Comparison of ENCODE assay signal across 8 mouse cellular contexts in genomic region chr9:44965833-44966466, GRCm38 (mm10). TPM values are rescaled to one million over a fixed set of nuclear protein-coding genes. Genes with fewer than 3 reads are reported as not detected.
A peak's percentile ranks its signal among the peaks of the same experiment; 100 is the strongest.
DNase-seq lines count a peak whose midpoint lies in the region; ATAC-seq and TF ChIP-seq lines count a peak whose summit lies in the region.

No protein-coding gene starts in this region.

- peaks cover 7% of the 10 kb centered on the region; the same call in 1 of the 2 replicates for H3K36me3 ChIP-seq in kidney, embryonic 16.5 days (ENCODE audit: insufficient read depth, low read length)
- H3K36me3 ChIP-seq in hindbrain, embryonic 15.5 days = peaks cover 10% of the 10 kb centered on the region
- peaks cover 4% of the 10 kb centered on the region; the same call in 1 of the 2 replicates for H3K36me3 ChIP-seq in midbrain, postnatal 0 days (ENCODE audit: insufficient read depth, low read length)

- peak; percentile 54; the same call in 1 of the 2 replicates for ATAC-seq in kidney, embryonic 16.5 days (ENCODE audit: low FRiP score, low TSS enrichment)
- ATAC-seq in hindbrain, embryonic 15.5 days (ENCODE audit: low FRiP score, low read depth) = no peak; the same call in 1 of the 2 replicates
- peak; percentile 21; the same call in 1 of the 2 replicates for ATAC-seq in midbrain, postnatal 0 days (ENCODE audit: low FRiP score)

- H3K27ac ChIP-seq in kidney, embryonic 16.5 days (ENCODE audit: low read length) = 0 out of 2 replicates have a peak overlapping the region, but pooled peaks have one; percentile 52
- H3K27ac ChIP-seq in hindbrain, embryonic 15.5 days (replicated peaks) = peak overlapping the region; percentile 82
- peak overlapping the region; percentile 48 for H3K27ac ChIP-seq in midbrain, postnatal 0 days (ENCODE audit: low read depth, low read length)

- peak overlapping the region; percentile 88 for H3K4me2 ChIP-seq in kidney, embryonic 16.5 days (replicated peaks; ENCODE audit: low read depth, low read length)
- H3K4me2 ChIP-seq in hindbrain, embryonic 15.5 days = peak overlapping the region; percentile 82
- peak overlapping the region; percentile 60 for H3K4me2 ChIP-seq in midbrain, postnatal 0 days (ENCODE audit: low read depth, low read length, poor library complexity, severe bottlenecking)

- H3K9ac ChIP-seq in kidney, embryonic 16.5 days (replicated peaks; ENCODE audit: low read length) = peak overlapping the region; percentile 63
- H3K9ac ChIP-seq in hindbrain, embryonic 15.5 days = peak overlapping the region; percentile 51
- peak overlapping the region; percentile 30; the same call in 1 of the 2 replicates for H3K9ac ChIP-seq in midbrain, postnatal 0 days (replicated peaks; ENCODE audit: low read length, poor library complexity, severe bottlenecking)

- H3K4me3 ChIP-seq in kidney, embryonic 16.5 days (ENCODE audit: low read length) = peak overlapping the region; percentile 76
- peak overlapping the region; percentile 92 for H3K4me3 ChIP-seq in hindbrain, embryonic 15.5 days
- peak overlapping the region; percentile 76 for H3K4me3 ChIP-seq in midbrain, postnatal 0 days (ENCODE audit: low read depth, low read length)

- H3K27me3 ChIP-seq in kidney, embryonic 16.5 days (ENCODE audit: insufficient read depth, low read length) = no peaks in the 10 kb centered on the region
- no peaks in the 10 kb centered on the region; the same call in 1 of the 2 replicates for H3K27me3 ChIP-seq in hindbrain, embryonic 15.5 days
- H3K27me3 ChIP-seq in midbrain, postnatal 0 days (ENCODE audit: insufficient read depth, low read length) = no peaks in the 10 kb centered on the region

- WGBS in kidney, embryonic 16.5 days = 14% methylated on average over 10 of the region's 10 CpGs
- 14% methylated on average over 10 of the region's 10 CpGs for WGBS in hindbrain, embryonic 15.5 days
- WGBS in midbrain, postnatal 0 days = 14% methylated on average over 10 of the region's 10 CpGs

- no peak for TF ChIP-seq CTCF in midbrain, postnatal 0 days (IDR thresholded peaks at IDR 0.05)

- no peaks in the 10 kb centered on the region for H3K9me3 ChIP-seq in kidney, embryonic 16.5 days (ENCODE audit: low read length)
- H3K9me3 ChIP-seq in hindbrain, embryonic 15.5 days = no peaks in the 10 kb centered on the region
- no peaks in the 10 kb centered on the region for H3K9me3 ChIP-seq in midbrain, postnatal 0 days (ENCODE audit: low read length)

- DNase-seq in kidney, adult 11 months = no peak
- peak; percentile 16 for DNase-seq in c-Kit-negative CD71-positive TER-119-positive erythroid progenitor cells, embryonic 14.5 days (ENCODE audit: low read depth, low spot score)
- DNase-seq in midbrain, postnatal 0 days (ENCODE audit: low spot score) = no peak
- DNase-seq in frontal cortex, postnatal 25 days (ENCODE audit: low spot score in 2 of 2) = no peak
- no peak for DNase-seq in layer of hippocampus, postnatal 25 days (ENCODE audit: extremely low spot score in 1 of 2, low spot score in 1 of 2)
- DNase-seq in B cell, adult 2 months = no peak

- H3K4me1 ChIP-seq in kidney, embryonic 16.5 days (ENCODE audit: insufficient read depth, low read length) = peaks cover 15% of the 10 kb centered on the region; the same call in 1 of the 2 replicates
- H3K4me1 ChIP-seq in hindbrain, embryonic 15.5 days (replicated peaks) = peaks cover 20% of the 10 kb centered on the region
- H3K4me1 ChIP-seq in midbrain, postnatal 0 days (ENCODE audit: insufficient read depth, low read length) = peaks cover 6% of the 10 kb centered on the region; the same call in 1 of the 2 replicates

RNA-seq across cellular contexts. Expression of gene Ube4a, which starts 0.6 kb away (rescaled TPM):
- polyA plus RNA-seq in kidney, embryonic 16.5 days (2015; fragmentation: Nextera tagmentation; extraction: Ambion mirVana) = 24.3 and 29.1 TPM in 2 replicates
- polyA plus RNA-seq in hindbrain, embryonic 15.5 days (2015; fragmentation: Nextera tagmentation; extraction: Ambion mirVana) = 34.6 and 35.1 TPM in 2 replicates
- 51.9 and 62.2 TPM in 2 replicates for total RNA-seq in midbrain, postnatal 0 days (2014; rRNA removed)
- polyA plus RNA-seq in midbrain, postnatal 0 days (2015; fragmentation: Nextera tagmentation; extraction: Ambion mirVana) = 26.4 and 26.7 TPM in 2 replicates
- 10 to 100 TPM; 76.0 to 81.7 TPM for total RNA-seq in layer of hippocampus, postnatal 25 days (2021)

RNA-seq across cellular contexts. Expression of gene Cd3g, which starts 14.3 kb away (rescaled TPM):
- not detected in 2 replicates for polyA plus RNA-seq in kidney, embryonic 16.5 days (2015; fragmentation: Nextera tagmentation; extraction: Ambion mirVana)
- polyA plus RNA-seq in hindbrain, embryonic 15.5 days (2015; fragmentation: Nextera tagmentation; extraction: Ambion mirVana) = not detected in 2 replicates
- total RNA-seq in midbrain, postnatal 0 days (2014; rRNA removed) = not detected in 2 replicates
- not detected in 2 replicates for polyA plus RNA-seq in midbrain, postnatal 0 days (2015; fragmentation: Nextera tagmentation; extraction: Ambion mirVana)
- total RNA-seq in layer of hippocampus, postnatal 25 days (2021) = not detected

RNA-seq across cellular contexts. Expression of gene Cd3d, which starts 15.6 kb away (rescaled TPM):
- polyA plus RNA-seq in kidney, embryonic 16.5 days (2015; fragmentation: Nextera tagmentation; extraction: Ambion mirVana) = not detected in 2 replicates
- polyA plus RNA-seq in hindbrain, embryonic 15.5 days (2015; fragmentation: Nextera tagmentation; extraction: Ambion mirVana) = not detected in 2 replicates
- not detected in 2 replicates for total RNA-seq in midbrain, postnatal 0 days (2014; rRNA removed)
- not detected in 2 replicates for polyA plus RNA-seq in midbrain, postnatal 0 days (2015; fragmentation: Nextera tagmentation; extraction: Ambion mirVana)
- not detected for total RNA-seq in layer of hippocampus, postnatal 25 days (2021)

RNA-seq across cellular contexts. Expression of gene Cd3e, which starts 43.5 kb away (rescaled TPM):
- not detected in 2 replicates for polyA plus RNA-seq in kidney, embryonic 16.5 days (2015; fragmentation: Nextera tagmentation; extraction: Ambion mirVana)
- 0.18 TPM in 1 of 2 replicates, not detected in the other for polyA plus RNA-seq in hindbrain, embryonic 15.5 days (2015; fragmentation: Nextera tagmentation; extraction: Ambion mirVana)
- total RNA-seq in midbrain, postnatal 0 days (2014; rRNA removed) = not detected in 2 replicates
- 0.11 and 0.15 TPM in 2 replicates for polyA plus RNA-seq in midbrain, postnatal 0 days (2015; fragmentation: Nextera tagmentation; extraction: Ambion mirVana)
- total RNA-seq in layer of hippocampus, postnatal 25 days (2021) = not detected

RNA-seq across cellular contexts. Expression of gene Atp5l, which starts 45.4 kb away (rescaled TPM):
- 677 and 753 TPM in 2 replicates for polyA plus RNA-seq in kidney, embryonic 16.5 days (2015; fragmentation: Nextera tagmentation; extraction: Ambion mirVana)
- 802 and 842 TPM in 2 replicates for polyA plus RNA-seq in hindbrain, embryonic 15.5 days (2015; fragmentation: Nextera tagmentation; extraction: Ambion mirVana)
- 204 and 253 TPM in 2 replicates for total RNA-seq in midbrain, postnatal 0 days (2014; rRNA removed)
- polyA plus RNA-seq in midbrain, postnatal 0 days (2015; fragmentation: Nextera tagmentation; extraction: Ambion mirVana) = 870 and 874 TPM in 2 replicates
- 100 to 1,000 TPM; 300 to 376 TPM for total RNA-seq in layer of hippocampus, postnatal 25 days (2021)
